Mouse (Mus musculus) liver, postnatal 0 days (tissue): Measurements from ENCODE around the gene Pithd1.

Experiments
- CTCF ChIP-seq: sonication (generic); IDR thresholded peaks from 2 replicates; pipeline ENCODE4 v1.5.1; 2016; ENCODE audit warnings: antibody characterized with exemption, low read depth
- EP300 ChIP-seq: IDR thresholded peaks from 2 replicates; pipeline ENCODE4 v1.6.1; 2016; ENCODE audit warnings: antibody characterized with exemption, low read depth, mild to moderate bottlenecking

GRCm38 (mm10) chr4:135993941-135994340, 6.9 kb upstream of the Pithd1 start:
- TF ChIP-seq CTCF (no peak), EP300 (no peak)
